Mouse (Mus musculus) left cerebral cortex, adult 8-10 months (tissue): Measurements from ENCODE around the gene Olfr165. TPM values are rescaled to one million over a fixed set of nuclear protein-coding genes. Genes with fewer than 3 reads are reported as not detected.
"Not testable (repeated sequence)": the region's sequence is repeated elsewhere in the genome, so short reads cannot be mapped to it uniquely, and the experiment has no call there.

ENCODE experiments used
- DNase-seq, 2 experiments: peaks; one replicate each; pipeline ENCODE4 v3.0.0; 2022; ENCODE audit warnings: low spot score in 2 of 2
- total RNA-seq, 4 experiments: library from RNA; stranded (reverse); gene quantifications; 2 replicates each; pipeline ENCODE4 v1.2.4; 2022

Olfr165 gene
- not detected for total RNA-seq

- DNase-seq, result no peak
Observed at GRCm38 (mm10) chr16:19423034-19423433, at the start of gene Olfr165. Gene Olfr165, minus strand, starts transcription at chr16:19423134.

GRCm38 (mm10) chr16:19464365-19464764 is 41.4 kb upstream of the Olfr165 start:
- no peak for DNase-seq

GRCm38 (mm10) chr16:19458741-19459140 is 35.8 kb upstream of the Olfr165 start:
- not testable (repeated sequence) for DNase-seq

- DNase-seq, result no peak
Observed at GRCm38 (mm10) chr16:19387984-19388383, 35.0 kb downstream of the Olfr165 start.

Other genes with a start within 250 kb of the Olfr165 start
- gene Olfr164, start 109.1 kb downstream of the Olfr165 start, total RNA-seq, result not detected
- gene Olfr166, start 60.6 kb upstream of the Olfr165 start, total RNA-seq, result not detected
- not detected for gene Olfr167, start 99.1 kb upstream of the Olfr165 start, total RNA-seq
- gene Olfr168, start 112.4 kb upstream of the Olfr165 start, total RNA-seq, result not detected
- gene Olfr169, start 148.7 kb upstream of the Olfr165 start, total RNA-seq, result not detected
- gene Olfr170, start 188.7 kb upstream of the Olfr165 start, total RNA-seq, result not detected
- gene Olfr171, start 206.8 kb upstream of the Olfr165 start, total RNA-seq, result not detected